Mouse (Mus musculus) kidney, adult 8-10 months (tissue): Measurements from ENCODE around the gene Asprv1.

Experiments used
- DNase-seq, 2 experiments: peaks; one replicate each; pipeline ENCODE4 v3.0.0; 2022

The Asprv1 gene

DNA sequence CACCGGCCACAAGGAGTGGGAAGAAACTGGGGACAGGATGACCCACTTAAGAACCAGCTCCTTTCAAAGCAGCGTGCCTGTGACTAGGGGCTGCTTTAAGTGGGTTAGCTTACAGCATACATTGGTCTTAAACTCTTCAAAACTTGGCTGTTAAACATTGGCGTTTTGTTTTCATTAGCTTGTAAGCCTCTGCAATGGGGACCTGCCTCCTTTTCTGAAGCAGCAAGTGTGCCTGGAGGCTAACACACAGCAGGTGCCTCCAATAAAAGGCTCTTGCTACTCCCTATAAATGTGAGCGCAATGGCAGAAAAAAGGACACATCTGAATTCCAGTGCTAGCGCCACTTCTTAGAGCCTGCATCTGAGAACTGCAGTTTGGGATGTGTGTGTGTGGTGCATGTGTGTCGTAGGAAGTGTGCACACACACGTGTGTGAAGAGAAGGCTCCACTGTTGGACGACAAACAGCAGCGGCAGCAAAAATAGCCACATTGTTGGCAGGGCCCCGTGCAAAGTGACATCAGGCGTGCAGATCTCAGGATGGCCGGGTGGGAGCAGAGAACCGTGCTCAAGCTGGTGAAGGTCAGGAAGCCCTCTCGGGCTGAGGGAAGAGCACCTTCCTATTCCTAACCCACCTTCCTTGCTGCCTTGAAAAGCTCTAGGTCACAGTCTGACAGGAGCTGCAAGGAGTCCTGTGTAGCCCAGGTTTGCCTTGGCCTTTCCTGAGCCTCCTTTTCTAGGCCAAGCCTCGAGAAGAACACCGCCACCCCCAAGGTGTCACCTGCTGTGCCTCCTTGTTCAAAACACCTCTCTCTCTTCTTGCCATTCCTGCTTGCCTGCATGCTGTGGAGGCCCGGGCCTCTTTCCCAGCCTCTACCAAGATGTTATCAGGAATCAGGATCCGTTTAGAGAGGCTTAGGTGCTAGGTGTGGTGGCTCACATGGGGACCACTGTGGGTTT, 3.6 kb upstream of the Asprv1 start:
- peak in 1 of 2 experiments; percentile 17 for DNase-seq

DNA sequence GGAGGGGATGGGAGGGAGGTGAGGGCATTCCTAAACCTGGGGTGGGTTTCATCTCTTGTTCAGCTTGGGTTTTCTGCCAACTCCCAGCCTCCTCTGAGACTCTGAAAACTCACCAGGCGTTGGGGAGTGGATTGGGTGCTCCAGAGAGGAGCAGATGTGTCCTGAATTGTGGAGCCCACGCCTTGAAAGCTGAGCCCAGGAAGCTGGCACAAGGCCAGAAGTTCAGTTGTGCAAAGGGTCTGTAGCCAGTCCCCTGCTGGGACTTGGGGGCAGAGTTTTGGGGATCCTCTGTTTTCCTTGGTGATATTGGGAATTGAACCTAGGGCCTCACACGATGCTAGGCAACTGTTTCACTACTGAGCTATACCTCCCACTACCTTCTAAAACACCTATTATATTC, 2.2 kb downstream of the Asprv1 start:
- DNase-seq, result no peak

DNA sequence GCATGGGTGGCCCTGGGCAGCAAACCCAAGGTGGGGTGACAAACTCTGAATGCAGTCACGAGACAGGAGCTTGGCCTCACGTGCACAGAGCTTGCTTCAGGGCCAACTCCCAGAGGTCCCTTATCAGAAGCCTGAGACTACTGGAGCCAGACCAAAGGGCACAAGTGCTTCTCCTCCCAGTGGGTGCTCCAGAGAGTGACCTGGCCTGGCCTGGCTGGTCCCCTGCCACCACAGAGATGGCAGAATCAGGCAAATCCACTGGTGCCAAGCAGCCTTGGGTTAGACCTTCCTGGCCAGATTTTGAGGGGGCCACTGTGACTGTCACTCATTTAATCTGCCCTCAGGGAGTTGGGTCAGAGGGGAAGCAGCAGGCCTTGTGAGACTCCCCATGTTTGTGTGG, 8.5 kb downstream of the Asprv1 start:
- peak; percentile 20 to 26 for DNase-seq

DNA sequence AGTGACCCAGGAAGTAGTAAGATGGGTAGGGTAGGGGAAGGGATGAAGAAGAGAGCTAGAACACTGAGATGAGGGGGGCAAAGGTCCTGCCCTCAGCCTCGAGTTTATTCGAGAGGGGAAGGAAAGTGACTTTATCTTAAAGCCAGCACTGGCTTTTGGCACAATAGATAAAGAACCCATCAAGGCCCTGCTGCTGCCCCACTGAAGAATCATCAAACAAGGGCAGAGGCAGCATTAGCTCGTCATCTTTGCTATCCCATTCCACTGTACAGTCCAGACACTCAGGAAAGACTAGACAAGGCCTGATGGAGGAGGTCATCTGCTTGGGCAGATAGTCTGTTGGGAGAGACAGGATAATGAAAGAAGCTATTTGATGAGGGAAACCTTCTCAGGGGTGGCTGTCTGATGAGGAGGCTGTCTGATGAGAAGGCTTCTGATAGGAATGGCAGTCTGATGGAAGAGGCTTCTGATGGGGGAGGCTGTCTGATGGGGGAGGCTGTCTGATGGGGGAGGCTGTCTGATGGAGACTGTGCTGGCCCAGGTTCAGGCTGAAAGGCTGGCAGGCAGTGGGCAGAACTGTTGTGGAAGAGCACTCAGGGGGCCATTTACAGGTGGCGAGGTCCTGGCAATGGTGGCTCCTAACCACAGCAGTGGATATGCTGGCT, 9.3 kb downstream of the Asprv1 start:
- no peak for DNase-seq

DNA sequence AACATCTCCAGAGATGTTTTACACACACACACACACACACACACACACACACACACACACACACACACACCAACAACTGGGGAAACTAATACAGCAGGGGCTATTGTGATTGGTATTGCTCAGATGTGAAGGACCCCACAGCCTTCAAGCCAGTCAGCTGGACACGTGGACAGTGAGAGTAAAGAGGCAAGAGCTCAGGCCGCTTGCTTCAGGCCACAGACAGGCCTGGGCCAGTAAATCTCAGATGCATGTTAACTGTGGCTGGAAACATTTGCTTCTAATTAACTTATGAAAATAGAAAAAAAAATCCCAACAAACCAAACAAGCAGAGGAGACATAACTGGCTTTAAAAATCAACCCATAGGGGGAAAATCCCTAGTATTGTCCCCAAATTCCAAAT, 9.9 kb downstream of the Asprv1 start:
- no peak for DNase-seq

DNA sequence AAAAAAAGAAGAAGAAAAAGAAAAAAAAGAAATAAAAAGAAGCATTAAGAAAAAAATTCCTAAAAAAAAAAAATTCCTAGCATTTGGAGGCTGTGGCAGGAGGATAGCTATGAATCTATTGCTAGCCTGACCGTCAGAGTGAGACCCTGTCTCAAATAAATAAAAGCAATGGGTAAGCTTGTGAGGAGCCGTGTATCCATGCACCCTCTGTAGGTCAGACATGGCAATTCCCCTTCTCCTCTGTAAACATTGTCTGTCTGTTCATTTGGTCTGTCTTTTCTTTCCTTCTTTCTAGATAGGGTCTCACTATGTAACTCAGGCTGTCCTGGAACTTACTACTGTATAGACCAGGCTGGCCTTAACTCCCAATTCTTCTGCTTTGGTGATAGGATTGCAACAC, 10.5 kb downstream of the Asprv1 start:
- DNase-seq, result no peak

DNA sequence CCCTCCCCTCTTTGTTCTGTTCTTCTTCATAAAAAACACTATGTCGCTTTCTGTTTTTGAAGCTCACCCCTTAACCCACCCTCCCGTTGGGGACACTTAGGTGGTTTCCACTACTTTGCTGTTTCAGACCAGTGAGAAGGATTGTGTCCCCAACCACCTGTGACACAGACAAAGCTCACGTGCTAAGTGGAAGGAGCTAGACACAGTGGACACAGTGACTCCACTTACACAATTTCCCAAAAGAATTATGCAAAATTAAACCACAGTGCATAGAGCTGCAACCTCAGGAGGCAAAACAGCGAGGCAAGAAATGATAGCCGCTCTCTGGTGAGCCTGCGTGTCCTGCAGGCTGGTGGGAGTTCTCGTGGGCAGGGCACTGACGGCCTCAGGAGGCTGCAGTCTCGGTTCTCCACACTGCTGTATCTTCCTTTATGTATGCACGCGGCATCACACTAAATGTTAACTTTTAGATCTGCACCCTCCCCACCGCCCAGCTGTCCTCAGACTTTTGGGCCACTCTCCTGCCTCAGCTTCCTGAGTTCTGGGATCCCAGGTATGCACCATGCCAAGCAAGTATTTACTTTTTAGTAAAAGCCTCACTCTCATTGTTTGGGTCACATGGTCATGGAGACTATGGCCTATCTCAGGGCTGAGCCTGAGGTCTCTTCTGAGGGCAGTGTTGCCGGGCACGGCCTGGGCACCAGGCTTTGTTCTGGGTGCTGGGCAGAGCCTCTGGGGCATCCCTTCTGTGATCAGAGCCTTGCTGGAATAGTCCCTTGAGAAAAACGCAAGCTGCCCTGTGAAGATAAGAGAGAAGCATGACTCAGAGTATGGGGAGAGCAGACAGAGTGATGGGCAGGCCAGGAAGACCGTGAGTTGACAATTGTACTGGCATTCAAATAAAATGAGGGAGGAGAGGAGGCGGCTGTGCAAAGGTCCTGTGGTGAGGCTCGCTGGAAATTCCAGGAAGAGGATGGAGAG, 11.5 kb downstream of the Asprv1 start:
- DNase-seq, result no peak

DNA sequence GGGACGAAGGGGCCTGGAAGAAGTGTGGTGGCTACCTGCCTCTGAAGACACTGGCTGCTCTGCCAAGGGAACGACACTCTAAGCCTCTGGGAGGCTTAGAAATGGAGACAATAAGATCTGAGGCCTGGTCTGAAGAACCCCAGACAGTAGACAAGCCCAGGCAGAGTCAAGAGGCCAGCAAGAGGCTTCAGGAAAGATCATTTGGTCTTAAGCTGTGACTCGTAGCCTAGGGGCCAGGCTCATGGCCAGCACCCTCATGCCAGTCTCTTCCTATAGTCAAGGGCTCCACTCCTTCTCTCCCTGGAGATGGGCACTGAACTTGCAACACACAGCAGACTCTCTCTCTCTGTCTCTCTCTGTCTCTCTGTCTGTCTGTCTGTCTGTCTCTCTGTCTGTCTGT, 12.2 kb downstream of the Asprv1 start:
- DNase-seq, result no peak

DNA sequence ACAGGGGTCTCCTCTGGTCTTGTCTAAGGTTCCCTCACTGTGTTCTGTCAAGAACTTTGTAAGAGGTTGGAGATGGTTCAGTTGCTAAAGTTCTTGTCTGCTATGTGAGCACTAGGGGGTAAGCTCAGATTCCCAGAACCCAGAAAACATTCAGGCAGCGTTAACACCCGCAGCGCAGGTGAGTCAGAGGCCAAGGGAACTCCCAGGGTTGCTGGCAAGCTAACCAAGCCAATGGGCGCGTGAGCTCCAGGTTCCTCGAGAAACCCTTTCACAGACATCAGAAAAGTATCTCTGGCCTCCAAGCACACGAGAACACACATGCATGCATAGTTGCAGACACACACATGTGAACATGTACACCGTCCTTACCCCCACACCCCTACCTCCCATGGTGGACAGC, 12.8 kb downstream of the Asprv1 start:
- no peak for DNase-seq

DNA sequence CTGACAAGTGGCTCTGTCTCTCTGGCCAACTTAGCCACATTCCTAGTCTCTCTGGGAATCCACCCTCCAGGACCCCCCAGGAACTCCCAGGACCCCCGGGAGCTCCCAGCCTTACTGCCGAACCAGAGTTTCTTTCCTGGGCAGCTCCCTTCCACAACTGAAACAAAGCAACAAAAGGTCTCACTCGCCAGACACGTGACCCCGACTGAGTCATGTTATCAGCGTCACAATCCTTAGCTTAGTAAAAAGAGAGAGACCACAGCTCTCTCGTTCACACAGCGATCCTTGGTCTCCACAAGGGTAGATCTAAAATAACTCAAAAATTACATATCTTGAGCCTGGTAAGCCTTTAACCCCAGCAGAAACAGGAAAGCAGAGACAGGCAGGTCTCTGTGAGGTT, 13.8 kb downstream of the Asprv1 start:
- no peak for DNase-seq

DNA sequence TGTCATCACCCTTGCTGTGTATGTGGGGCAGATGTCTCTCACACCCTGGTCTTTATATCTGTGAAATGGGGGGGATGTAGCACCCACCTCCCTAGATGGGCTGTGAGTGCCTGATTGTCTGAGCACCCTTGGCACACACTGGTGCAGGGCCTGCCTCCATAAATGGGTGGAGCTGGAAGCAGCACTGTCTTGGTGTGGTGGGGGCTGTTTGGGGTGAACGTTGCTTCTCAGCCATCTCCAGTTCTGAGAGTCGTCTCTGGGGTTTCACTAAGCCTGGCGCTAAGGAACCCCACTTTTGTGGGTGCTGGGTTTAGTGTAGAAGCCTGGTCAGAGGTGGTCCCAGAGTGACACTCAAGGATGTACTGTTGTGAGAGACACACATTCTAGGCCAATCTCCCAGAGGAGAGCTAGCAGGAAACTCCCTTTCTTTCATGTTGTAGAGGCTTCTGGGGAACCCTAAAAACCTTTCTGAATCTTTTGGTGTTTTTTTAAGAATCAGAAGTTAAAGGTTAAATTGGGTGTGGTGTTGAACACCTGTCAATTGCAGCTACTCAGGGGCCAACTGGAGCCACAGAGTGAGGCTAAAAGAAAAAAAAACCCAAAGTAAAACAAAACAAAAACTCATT, 16.9 kb downstream of the Asprv1 start:
- no peak for DNase-seq

DNA sequence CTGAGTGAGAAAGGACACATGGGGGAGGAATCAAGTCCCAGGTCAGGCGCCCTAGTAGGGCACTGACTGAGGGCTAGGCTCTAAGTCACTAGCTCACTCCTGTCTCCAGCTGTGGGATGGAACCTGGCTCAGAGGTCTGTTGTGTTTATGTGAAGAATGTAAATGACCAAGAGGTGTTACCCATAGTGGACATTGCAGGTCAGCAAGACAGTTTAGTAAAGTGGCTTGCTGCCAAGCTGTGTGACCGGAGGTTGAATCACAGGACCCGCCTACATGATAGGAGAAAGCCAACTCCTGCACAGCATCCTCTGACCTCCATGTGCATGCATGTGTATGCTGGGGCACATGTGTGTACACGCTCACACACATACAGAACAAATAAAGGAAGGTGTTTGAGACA, 17.6 kb downstream of the Asprv1 start:
- no peak for DNase-seq

DNA sequence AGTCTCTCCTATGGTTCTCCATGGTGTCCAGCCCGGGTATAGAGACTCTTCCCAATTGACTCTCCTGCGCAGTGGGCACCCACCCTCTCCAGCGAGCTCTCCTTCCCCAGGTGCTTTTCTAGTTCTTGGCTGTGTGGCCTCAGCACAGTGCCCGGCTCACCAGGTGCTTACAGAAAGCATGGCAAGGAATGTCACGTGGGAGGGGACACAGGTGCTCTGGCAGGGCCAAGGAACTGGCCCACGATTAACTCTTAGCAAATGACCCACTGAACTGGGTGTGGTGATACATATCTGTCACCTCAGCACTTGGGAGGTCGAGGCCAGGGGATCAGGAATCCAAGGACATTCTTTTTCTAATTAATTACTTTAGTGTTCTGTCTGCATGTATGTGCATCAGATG, 18.2 kb downstream of the Asprv1 start:
- DNase-seq, result no peak

DNA sequence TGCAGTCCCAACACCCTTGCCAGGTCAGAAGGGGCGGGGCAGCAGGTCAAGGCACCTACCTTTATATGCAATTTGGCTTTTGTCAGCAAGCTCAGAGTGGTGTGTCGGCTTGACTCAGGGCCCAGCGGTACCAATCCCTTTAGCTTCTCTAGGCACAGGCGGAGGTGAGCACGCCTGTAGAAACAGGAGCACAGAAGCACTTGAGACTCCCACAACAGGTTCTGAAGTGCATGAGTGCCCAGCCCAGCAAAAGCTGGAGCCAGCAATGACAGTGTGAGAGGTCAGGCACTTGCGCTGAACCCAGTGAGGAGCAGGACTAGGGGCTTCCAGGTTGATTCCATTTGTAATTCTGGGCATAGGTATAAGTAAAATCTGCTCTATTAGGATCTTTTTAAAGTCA, 25.1 kb downstream of the Asprv1 start:
- no peak for DNase-seq

DNA sequence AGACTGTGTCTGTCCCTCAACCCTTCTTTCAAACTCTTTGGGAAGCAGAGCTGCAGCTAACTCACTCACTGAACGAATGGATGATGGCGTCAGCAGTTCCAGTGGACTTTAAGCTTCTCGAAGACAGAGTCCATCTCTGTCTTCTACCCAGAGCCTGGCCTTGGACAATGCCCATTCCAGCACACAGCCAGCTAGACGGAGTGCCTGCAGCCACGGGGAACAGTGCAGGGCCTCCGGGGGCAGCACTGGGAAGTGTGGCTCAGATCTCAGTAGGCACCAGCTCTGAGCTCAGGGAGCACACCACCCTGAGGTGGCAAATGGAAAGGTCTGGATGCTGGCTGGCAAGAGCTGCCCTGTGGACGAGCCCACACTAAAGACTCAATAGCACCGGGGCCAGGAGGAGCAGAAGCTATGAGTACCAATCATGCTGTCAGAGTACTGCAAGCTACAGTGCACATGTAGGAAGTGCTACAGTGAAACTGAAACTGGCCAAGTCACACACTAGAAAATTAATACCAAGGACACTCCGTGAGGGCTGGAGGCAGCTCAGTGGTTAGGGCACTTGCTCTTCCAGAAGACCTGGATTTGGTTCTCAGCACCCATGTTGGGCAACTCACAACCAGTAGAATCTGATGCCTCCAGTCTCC, 26.4 kb downstream of the Asprv1 start:
- DNase-seq, result peak; percentile 50 to 56

DNA sequence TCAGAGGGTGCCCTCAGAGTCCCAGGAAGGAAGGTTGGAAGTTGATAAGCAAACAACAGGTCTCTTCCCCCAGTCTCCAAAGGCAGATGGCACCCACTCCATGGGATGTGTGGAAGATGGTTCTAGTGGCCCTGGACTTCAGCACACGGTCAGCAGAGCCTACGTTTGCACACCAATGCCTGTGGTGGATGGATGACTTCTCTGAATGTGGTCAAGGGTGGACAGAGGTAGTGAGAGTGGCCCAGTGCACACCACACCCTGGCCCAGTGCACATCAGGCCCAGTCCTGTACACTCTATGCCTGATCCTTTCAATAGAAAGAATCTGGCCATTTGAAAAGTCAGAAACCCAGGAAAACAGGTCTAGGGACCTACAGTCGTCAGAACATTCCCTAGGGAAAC, 30.5 kb downstream of the Asprv1 start:
- no peak for DNase-seq

DNA sequence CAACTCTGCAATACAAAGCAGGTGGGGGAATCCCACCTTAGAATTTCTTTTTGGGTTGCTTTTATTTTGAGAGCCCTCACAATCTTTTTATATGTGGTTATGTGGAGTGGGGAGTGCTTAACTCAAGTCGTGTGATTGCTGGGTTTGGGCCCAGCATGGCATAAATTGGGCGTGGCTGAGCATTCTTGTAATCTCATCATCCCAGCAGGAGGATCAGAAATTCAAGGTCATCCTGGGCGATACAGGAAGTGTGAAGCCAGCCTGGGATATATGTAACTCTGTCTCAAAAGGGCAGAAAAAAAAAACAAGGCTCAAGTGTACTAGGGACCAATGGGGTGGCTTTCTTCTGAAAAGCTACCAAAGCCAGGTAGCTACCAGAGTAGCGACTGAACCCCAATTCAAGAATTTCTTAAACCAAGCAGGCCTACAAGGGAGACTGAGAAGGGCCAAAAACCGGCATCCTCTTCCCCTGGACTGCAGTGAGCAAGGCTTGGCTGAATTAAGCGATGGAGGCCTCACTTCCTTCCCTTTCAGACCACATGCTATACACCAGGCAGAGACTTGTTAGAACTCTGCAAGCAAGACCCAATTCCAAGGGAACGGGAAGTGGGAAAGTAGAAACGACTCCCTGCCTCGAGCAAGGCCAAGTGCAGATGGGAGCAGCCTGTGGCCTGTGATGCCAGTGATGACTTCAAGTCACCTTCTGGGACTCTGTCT, 32.4 kb downstream of the Asprv1 start:
- no peak for DNase-seq

DNA sequence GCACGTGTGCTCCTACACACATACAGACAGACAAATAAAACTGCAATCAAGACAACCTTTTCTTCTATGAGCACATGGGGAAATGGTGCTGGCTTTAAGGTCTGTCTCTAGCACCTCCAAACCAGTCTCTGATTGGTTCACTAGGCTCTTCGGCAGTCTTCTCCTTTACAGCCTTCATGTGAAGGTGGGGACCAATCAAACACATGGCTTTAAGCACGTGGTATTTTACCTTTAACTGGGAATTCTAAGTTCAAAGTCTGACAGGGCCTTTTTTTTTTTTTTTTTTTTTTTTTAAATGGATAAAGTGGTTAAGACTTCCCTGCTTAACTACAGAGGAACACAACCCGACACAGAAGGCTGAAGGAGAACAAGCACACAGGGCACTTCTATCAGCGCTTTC, 37.1 kb downstream of the Asprv1 start:
- DNase-seq, result no peak

DNA sequence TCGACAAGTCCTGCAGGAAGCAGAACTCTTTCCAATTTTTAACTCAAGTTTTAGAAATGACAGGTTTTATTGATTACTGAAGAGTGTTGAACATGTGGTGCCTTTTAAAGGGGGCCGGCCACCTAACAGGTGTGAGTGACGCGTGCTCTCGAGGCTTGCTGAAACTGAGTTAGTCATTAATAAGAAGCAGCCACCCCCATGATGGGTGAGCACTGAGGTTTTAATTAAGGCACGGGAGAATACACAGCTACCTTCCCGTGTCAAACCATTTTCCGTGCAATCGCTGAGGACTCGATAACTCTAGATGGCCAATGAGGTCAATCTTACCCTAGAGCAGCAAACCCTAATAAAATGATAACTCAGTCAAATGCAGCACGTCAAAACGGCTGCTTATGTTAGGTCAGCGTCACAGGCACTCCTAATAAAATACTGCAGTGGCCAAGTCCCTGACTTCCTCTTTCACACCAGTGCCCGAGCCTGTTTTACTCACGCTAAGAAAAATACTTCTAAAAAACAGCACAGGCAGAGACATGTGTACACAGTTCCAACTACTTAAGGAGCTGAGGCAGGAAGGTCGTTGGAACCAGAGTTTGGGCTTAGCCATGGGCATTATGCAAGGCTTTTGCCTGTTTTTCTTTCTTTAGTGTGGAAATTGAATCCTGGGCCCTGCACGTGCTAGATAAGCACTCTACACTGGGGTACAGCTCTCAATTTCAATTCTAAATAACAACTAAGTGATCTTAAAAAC, 37.8 kb downstream of the Asprv1 start:
- peak in 1 of 2 experiments; percentile 45 for DNase-seq

DNA sequence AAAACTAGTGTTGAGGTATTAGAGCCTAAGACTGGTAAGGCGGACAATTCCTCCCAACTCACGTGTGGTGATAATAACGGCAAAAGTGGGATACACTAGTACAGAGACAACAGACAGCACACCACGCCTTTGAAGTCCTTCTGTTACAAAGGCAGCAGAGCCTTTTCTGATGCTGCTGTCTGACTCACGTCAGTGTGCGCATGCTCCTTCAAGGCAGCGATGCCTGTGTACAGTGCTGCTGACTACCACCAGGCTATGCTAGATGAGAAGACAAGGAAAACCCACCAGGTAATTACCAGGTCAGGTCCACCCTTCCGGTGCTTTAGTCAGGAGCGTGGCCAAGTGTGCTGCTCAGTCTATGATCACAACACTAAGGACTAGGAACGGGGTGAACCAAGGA, 39.1 kb downstream of the Asprv1 start:
- DNase-seq, result no peak
